Mouse (Mus musculus) monocyte, adult 5-6 weeks (primary cell): ENCODE results near the gene Ugt1a2. TPM values are rescaled to one million over a fixed set of nuclear protein-coding genes. Genes with fewer than 3 reads are reported as not detected.
A peak's percentile ranks its signal among the peaks of the same experiment; 100 is the strongest.
"Not testable (repeated sequence)": the region's sequence is repeated elsewhere in the genome, so short reads cannot be mapped to it uniquely, and the experiment has no call there.

ENCODE experiments used
- ATAC-seq: fragments of 153-309, 156-312 bp; replicated peaks from 2 replicates; pipeline ENCODE4 v1.8.0; 2017; ENCODE audit warnings: mild to moderate bottlenecking; ENCODE audit not compliant: low TSS enrichment, insufficient number of reproducible peaks, severe bottlenecking, poor library complexity, low FRiP score
- total RNA-seq: library from RNA; stranded (forward); fragments of 200-1000, 200-491, 200-594 nt; gene quantifications from 3 replicates; pipeline ENCODE4 v1.2.3, GENCODE M21; 2017

The Ugt1a2 gene
- total RNA-seq, 1 experiment from 2014 or later: 1.4 TPM

DNA sequence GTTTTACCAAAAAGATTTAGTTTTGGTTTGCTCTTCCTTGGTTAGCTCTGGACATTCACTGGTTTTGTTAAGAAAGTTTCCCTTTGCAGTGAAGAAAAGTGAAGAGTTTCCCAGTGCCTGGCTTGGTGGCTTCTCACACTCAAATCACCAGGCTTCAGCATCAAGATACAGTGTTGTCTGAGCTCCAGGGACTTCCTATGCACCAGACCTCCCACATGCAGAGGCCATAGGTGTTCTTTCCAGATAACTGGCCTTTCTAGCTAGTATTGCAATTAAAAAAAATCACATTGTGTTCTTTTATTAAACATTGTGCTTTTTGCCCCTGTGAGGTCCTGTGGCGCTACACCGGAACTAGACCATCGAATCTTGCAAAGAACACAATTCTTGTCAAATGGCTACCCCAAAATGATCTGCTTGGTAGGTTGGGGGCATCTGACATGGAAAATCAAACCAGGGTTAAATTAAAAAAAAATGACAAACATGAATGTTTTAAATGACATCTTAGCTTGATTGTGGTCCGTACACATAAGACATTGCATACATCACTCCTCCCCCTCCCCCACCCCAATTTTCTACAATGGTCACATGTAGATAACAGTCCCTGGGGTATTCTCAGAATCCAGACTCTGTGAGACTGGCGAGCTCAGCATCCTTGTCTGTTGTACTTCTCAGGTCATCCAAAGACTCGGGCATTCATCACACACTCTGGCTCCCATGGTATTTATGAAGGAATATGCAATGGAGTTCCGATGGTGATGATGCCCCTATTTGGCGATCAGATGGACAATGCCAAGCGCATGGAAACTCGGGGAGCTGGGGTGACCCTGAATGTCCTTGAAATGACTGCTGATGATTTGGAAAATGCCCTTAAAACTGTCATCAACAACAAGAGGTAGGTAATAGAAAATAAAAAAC is 15.3 kb downstream of the Ugt1a2 start:
- ATAC-seq: no peak

DNA sequence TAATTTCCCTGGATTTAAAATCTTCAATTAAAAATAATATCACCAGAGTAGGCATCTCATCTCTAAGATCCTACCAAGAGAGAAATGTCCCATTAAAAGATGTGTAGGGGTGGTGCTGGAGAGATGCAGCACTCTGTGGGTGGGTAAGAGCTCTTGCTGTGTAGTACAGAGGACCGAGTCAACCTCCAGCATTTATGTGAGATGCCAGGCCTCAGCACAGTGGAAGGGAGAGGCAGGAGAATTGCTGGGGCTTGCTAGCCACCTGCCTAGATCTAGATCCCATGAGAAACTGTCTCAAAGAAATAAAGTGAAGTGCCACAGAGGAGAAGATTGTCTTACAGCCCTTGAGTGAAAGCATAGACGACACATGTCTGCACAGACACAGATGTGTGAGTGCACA is 16.1 kb downstream of the Ugt1a2 start:
- no peak for ATAC-seq

DNA sequence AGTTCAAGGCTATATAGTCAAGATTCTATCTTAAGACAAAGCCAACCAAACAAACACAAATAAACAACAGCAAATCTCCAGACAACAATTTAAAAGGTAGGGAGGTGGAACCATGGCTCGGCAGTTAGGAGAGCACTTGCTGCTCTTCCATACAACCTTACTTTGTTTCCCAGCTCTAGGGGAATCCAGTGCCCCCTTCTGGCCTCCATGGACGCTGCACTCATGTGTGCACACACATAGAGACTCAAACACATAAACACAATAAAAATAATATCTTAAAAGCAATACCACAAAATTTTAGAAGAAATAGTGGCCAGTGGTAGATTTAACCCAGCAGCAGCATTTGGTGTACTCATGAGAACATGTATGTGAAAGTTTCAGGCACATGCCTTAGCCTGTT is 16.7 kb downstream of the Ugt1a2 start:
- ATAC-seq: no peak

DNA sequence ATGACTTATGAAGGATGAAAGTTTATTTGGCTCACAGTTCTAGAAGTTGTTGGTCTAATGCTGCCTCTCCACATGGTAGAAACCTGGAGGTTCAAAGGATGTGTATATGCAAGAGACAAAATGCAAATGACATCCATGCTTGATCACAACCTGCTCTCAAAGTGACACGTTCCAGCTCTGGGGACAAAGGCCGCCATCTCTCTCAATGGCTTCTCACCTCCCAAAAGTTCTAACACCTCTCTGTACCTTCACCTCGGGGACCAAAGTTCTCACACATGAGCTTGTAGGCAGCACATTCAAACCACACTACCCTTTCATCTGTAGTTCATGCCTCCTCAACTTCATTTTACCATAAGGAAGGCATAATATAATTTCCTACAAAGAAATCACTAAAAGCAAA is 17.2 kb downstream of the Ugt1a2 start:
- no peak for ATAC-seq

DNA sequence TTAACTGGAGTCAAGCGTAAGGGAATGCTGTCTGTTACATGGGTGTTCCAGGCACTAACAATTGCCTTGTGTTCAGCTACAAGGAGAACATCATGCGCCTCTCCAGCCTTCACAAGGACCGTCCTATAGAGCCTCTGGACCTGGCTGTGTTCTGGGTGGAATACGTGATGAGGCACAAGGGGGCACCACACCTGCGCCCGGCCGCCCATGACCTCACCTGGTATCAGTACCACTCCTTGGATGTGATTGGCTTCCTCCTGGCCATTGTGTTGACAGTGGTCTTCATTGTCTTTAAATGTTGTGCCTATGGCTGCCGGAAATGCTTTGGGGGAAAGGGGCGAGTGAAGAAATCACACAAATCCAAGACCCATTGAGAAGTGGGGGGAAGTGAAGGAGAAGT is 17.6 kb downstream of the Ugt1a2 start:
- no peak for ATAC-seq

DNA sequence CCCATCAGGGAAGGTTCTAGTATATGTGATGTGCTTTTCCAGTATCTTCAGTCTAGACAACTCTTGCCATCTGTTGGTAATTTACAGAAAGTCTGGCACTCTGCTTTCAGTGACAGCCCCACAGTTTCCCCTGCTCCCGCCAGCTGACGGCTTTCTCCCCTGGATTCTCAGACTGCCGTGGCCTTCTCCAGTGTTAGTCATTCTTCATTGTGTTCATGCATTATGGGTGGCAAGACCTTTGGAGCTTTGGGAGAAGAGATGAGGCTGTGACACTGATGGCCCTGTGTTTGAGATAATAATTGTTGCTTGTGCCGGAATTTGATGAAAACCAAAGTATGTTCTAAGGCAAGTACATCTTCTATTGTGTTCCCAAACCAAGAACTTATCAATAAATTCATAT is 18.2 kb downstream of the Ugt1a2 start:
- ATAC-seq: no peak

DNA sequence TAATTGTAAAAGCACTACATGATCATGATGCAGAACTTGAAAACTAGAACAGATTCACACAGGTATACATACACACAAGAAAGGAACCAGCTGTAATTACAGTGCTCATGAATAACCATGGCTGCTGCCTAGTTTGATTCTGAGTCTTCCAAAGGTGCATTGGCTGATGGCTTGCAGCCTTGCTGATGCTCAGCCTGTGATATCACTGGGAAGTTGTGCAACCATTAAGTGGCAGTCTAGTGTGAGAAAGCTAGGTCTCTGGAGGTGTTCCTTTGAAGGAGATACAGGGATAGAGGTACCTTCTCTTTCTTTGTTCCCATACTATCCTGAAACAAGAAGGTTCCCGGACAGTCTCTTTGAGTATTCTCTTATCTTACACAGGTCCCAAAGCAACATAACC is 18.7 kb downstream of the Ugt1a2 start:
- no peak for ATAC-seq

DNA sequence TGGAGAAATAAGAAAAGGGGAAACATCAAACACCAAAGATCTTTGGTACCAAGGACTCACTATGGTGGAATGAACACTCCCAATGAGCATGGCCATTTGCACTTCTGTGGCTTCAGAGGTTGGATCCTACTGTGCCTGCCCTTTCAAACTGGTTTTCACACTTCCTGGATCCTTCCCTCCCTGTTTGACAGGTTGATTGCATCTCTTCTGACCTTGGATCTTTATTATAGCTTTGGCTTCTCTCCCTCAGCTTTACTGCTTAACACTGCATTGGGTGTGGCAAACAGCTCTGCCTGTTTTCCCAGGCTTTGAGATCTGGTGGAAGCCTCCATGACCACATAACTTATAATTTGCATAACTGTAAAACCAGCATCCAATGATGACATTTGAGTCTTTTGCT is 19.9 kb downstream of the Ugt1a2 start:
- no peak for ATAC-seq

DNA sequence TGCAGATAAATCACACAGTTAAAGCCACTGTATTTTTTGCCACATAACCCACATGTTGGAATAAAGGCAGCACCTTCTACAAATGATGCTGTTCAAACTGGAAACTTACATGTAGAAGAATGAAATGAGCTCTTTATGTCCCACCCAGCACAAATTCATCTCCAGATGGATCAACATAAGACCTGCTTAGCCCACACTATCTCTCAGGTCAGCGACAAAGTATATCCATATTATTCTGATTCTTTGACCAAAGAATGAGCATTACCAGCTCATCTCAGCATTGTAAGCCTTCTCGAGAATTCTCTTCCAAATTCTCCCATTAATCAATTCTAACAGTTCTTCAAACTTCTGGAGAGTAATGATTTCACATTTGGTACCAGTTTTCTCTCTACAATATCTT is 21.8 kb downstream of the Ugt1a2 start:
- no peak for ATAC-seq

DNA sequence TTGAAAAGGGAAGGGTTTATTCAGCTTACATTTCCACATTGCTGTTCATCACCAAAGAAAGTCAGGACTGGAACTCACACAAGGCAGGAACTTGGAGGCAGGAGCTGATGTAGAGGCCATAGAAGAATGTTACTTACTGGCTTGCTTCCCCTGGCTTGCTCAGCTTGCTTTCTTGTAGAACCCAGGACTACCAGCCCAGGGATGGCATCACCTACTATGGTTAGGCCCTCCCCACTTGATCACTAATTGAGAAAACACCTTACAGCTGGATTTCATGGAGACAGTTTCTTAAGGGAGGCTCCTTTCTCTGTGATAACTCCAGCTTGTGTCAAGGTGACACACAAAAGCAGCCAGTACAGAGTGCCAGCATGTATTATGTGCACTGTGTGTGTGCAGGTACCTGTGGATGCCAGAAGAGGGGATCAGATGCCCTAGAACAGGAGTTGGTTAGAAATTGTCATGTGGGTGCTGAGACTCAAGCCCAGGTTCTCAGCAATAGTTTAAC is 22.7 kb downstream of the Ugt1a2 start:
- ATAC-seq: not testable (repeated sequence)

DNA sequence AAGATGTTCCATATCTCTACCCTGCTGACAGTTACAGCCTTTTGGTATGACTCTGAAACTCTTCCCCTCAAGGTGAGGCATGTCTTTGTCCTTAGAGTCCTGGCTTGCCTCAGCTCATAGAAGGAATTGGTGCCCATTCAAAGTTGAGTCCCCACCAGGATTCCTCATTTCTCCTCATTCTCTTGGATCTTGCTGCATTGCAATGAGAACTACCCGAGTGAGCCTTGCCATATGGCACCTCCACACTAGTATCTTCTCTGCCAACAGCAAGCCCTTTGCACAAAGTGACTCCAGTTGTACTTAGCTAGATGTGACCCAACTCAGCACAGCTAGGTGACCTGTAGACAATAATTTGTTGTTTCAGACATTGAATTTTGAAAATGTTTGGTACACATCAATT is 23.2 kb downstream of the Ugt1a2 start:
- no peak for ATAC-seq

DNA sequence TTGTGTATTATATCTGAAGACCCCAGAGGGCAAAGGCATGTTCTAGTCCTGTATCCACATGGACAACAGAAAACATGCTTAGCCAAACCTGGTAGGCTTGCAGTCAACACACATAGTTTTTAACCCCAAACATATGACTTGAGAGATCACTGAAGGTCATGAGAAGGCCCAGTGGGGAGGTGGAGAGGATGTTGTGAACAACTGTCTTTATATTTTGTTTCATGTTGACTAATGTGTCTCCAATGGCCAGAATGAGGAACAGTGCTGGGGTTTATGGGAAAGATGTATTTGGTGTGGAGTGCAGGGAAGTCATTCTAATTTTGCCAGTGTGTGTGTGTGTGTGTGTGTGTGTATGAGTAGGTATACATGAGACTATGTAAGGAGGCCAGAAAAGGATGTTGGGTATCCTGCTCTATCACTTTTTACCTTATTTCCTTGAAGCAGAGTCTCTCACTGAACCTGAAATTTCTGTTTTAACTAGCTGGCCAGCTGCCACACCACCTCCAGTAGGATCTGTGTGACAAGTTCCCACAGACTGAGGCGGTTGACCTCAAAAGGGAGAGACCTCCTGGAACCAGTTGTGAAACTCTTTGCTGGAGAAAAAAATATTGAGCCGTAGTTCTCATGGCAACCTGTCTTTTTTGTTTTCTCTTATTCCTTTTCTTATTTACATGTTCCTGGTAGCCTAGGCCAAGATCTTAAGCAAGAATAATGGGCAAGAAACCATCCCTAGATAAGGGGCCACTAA is 23.8 kb downstream of the Ugt1a2 start:
- no peak for ATAC-seq

DNA sequence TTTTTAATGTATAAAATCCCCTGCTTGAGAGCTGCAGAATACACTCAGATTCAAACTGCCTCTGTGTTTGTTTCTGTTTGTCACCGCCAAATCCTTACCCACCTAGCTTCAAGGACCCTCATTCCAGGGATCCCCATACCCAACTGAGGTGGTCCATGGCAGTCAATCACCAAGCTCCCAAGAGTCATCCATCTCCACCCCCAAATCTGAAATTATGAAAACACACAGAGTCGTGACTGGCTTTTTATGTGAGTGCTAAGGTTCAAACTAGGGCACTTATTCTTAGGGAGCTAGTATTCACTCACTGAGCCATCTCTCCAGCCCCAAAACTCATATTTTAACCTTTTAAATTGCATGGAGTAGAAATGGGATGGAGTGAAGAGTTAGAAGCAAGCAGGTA is 24.9 kb downstream of the Ugt1a2 start:
- not testable (repeated sequence) for ATAC-seq

DNA sequence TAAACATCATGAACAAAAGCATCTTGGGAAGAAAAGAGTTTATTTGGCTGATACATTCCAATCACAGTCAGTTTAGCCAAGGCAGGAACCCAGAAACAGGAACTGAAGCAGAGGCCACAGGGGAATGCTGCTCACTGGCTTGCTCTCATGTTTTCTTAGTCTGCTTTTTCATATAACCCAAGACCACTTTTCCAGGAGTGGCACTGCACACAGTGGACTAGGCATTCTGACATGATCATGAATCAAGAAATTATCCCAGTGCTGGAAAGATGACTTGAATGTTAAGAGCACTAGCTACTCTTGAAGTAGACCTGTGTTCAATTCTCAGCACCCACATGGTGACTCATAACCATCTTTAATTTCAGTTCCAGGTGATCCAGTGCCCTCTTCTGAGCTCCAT is 25.3 kb downstream of the Ugt1a2 start:
- ATAC-seq: no peak

DNA sequence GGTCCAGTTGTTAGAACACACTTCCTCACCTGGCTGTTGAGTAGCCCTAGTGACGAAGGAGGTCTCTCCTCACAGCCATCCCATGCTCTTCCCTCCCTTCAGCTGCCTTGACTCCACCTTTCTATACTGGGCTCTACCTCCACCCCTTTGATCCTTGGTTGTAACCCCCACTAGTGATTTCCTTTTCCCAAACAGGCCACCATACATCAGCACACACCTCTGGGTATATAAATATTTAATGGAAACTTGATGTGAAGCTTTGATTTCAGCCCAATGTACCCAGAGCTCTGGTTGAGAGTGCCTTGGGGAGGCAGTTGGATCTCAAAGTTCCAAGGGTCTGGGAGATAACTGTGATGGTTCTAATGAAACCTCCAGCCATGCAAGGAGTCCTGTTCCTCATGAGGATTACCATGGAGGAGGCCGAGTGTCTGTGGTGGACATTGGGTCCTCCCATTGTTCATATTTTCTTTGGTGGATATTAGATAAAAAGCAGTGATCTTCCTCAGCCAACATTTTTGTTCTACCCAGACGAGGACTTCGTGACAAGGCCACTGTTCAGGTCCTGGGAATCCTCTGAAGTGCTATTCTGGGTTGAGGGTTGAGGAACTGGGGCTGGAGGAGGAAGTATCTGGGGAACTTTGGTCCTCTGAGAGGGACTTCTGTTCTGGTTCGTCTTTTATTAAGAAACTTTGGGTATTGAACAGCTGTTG is 26.4 kb downstream of the Ugt1a2 start, which contains the start of gene Mroh2a:
Mroh2a (plus strand) TSS at position 317 of the 710 bp plus-strand sequence.
- ATAC-seq: 0 out of 2 replicates have a peak, but pooled peaks have one; percentile 16

DNA sequence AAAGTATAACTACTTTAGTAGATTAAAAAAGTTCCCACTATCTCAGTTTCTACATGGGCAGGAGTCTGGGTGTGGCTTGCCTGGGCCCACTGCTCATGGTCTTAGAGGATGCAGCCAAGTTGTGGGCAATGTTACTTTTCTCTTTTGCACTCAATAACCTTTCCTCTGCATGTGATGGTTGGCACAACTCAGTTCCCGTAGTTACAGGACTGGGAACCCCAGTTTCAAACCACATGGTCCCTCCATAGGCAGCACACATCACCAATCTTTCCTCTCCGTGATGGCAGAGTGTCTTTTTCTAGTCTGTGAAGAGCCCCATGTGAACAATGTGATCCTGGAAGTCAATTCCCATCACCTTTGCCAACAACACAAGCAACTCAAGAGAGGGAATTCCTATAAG is 27.1 kb downstream of the Ugt1a2 start:
- ATAC-seq: 0 out of 2 replicates have a peak, but pooled peaks have one; percentile 3

DNA sequence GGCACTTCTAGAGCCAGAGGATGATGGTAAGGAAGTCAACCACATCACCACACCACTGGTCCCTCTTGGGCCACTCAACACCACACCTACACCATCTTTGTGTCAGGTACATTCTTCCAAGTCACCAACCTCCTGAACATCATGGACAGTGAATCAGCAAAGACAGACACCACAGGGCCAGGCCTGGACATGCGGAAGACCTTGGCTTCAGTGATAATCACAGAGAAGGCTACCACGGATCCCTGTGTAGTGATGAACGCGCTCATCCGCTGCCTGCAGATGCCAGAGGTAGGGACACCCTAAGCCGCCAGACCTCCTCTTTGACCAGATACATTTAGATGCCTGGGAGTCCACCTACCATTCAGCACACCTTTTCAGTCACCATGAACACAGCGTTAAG is 27.7 kb downstream of the Ugt1a2 start:
- 0 out of 2 replicates have a peak, but pooled peaks have one; percentile 1 for ATAC-seq

DNA sequence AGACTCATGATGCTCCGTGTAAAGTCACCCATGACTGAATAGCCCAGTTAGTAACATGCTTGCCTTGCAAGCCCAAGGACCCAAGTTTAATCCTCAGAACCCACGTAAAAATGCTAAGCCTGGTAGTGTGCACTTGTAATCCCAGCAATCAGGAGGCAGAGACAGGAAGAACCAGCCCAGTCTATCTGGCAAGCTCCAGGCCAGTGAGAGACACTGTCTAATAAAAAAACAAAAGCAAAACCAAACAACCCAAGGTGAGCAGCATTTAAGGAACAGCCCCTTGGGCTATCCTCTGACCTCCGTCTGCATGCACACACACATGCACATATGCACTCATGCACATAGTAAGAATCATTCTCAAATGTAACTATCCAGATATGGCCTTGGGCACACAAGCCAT is 29.2 kb downstream of the Ugt1a2 start:
- no peak for ATAC-seq

DNA sequence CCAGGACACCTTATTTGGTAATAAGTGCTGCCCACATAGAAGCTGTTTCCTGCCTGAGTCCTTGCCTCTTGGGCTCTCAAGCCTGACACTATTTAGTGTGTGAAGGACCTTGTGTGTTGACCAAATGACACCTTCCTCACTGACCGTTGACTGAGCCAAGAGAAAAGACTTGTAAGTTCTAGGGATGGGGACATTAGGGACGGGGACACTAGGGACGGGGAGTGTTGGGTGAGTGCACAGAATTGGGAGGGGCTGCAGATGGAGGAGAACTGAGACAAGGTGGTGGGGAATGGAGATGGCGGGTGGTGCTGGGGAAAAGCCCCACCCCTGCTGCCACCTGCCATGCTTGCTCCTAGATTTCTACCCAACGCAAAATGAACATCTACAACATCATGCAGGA is 29.6 kb downstream of the Ugt1a2 start:
- ATAC-seq: no peak
